20 mouse cellular contexts compared by ENCODE assay signal in genomic region chr11:7272543-7272942, GRCm38 (mm10). TPM values are rescaled to one million over a fixed set of nuclear protein-coding genes. Genes with fewer than 3 reads are reported as not detected.
DNase-seq lines count a peak whose midpoint lies in the region; ATAC-seq and TF ChIP-seq lines count a peak whose summit lies in the region.
"Had no signal": no experiment of that assay in that cellular context is flagged by ENCODE, and none has a peak within 500 bp of the region (broad histone marks: within the 10 kb centered on the region; RNA-seq: fewer than 3 reads in every experiment).

No protein-coding gene starts in this region.

- no peaks in the 10 kb centered on the region for H3K9me3 ChIP-seq in intestine, embryonic 14.5 days (ENCODE audit: control insufficient read depth, low read length)
- H3K9me3 ChIP-seq in intestine, postnatal 0 days (ENCODE audit: control insufficient read depth): no peaks in the 10 kb centered on the region
- H3K9me3 ChIP-seq in stomach, embryonic 14.5 days (ENCODE audit: control insufficient read depth, low read depth, low read length): no peaks in the 10 kb centered on the region
- H3K9me3 ChIP-seq in stomach, postnatal 0 days (ENCODE audit: control insufficient read depth, low read length): no peaks in the 10 kb centered on the region
- no peaks in the 10 kb centered on the region for H3K9me3 ChIP-seq in embryonic facial prominence, embryonic 15.5 days (replicated peaks)
- no peaks in the 10 kb centered on the region for H3K9me3 ChIP-seq in stomach, embryonic 16.5 days (replicated peaks; ENCODE audit: control insufficient read depth, low read length)
- H3K9me3 ChIP-seq: heart, embryonic 13.5 days; hindbrain, embryonic 12.5 days had no signal

- no peaks in the 10 kb centered on the region for H3K27me3 ChIP-seq in intestine, embryonic 14.5 days (replicated peaks; ENCODE audit: control insufficient read depth, insufficient read depth, low read length)
- H3K27me3 ChIP-seq in intestine, postnatal 0 days (replicated peaks; ENCODE audit: control insufficient read depth, insufficient read depth, low read length): no peaks in the 10 kb centered on the region
- no peaks in the 10 kb centered on the region for H3K27me3 ChIP-seq in stomach, embryonic 14.5 days (ENCODE audit: control insufficient read depth, insufficient read depth, low read length)
- no peaks in the 10 kb centered on the region for H3K27me3 ChIP-seq in stomach, postnatal 0 days (ENCODE audit: control insufficient read depth, insufficient read depth, low read length)
- no peaks in the 10 kb centered on the region for H3K27me3 ChIP-seq in embryonic facial prominence, embryonic 15.5 days
- H3K27me3 ChIP-seq in stomach, embryonic 16.5 days (ENCODE audit: control insufficient read depth, insufficient read depth, low read length): no peaks in the 10 kb centered on the region
- H3K27me3 ChIP-seq: heart, embryonic 13.5 days; hindbrain, embryonic 12.5 days had no signal

- WGBS in intestine, embryonic 14.5 days: 11% methylated on average over 3 of the region's 3 CpGs
- 26% methylated on average over 3 of the region's 3 CpGs for WGBS in intestine, postnatal 0 days
- WGBS in stomach, embryonic 14.5 days: 18% methylated on average over 3 of the region's 3 CpGs
- 19% methylated on average over 3 of the region's 3 CpGs for WGBS in stomach, postnatal 0 days
- WGBS in embryonic facial prominence, embryonic 15.5 days: 30% methylated on average over 3 of the region's 3 CpGs
- WGBS in stomach, embryonic 16.5 days: 14% methylated on average over 3 of the region's 3 CpGs

- TF ChIP-seq CTCF in intestine, postnatal 0 days (IDR thresholded peaks at IDR 0.05; ENCODE audit: low read depth): no peak
- TF ChIP-seq CTCF in stomach, postnatal 0 days (IDR thresholded peaks at IDR 0.05; ENCODE audit: low read depth): no peak
- no peak for TF ChIP-seq CTCF in left cerebral cortex, adult 2 months (IDR thresholded peaks at IDR 0.05)

- H3K4me2 ChIP-seq in intestine, embryonic 14.5 days (ENCODE audit: low read length): no peak overlapping the region
- H3K4me2 ChIP-seq in intestine, postnatal 0 days (replicated peaks; ENCODE audit: low read depth): no peak overlapping the region
- H3K4me2 ChIP-seq in stomach, embryonic 14.5 days (replicated peaks; ENCODE audit: low read depth, low read length): no peak overlapping the region
- H3K4me2 ChIP-seq in stomach, postnatal 0 days (replicated peaks; ENCODE audit: low read depth): no peak overlapping the region
- H3K4me2 ChIP-seq in embryonic facial prominence, embryonic 15.5 days (replicated peaks): no peak overlapping the region
- no peak overlapping the region for H3K4me2 ChIP-seq in stomach, embryonic 16.5 days (ENCODE audit: low read depth, low read length)
- H3K4me2 ChIP-seq: heart, embryonic 13.5 days; hindbrain, embryonic 12.5 days had no signal

- no peak for DNase-seq in intestine, embryonic 14.5 days (ENCODE audit: low spot score)
- DNase-seq in stomach, postnatal 0 days (ENCODE audit: low spot score): no peak
- DNase-seq in left cerebral cortex, adult 2 months (ENCODE audit: extremely low spot score in 1 of 2, low spot score in 2 of 2): no peak
- no peak for DNase-seq in frontal cortex, adult 2 months (ENCODE audit: extremely low spot score in 1 of 2, low spot score in 1 of 2)
- DNase-seq: adrenal gland, adult 2 months; adrenal gland, postnatal 25 days; cerebellum, adult 18-20 months; cerebellum, adult 9-11 months; cerebellum, postnatal 36 days; gastrocnemius, postnatal 10 days; heart, adult 2 months; heart, postnatal 36 days had no signal

- H3K4me3 ChIP-seq in intestine, embryonic 14.5 days (ENCODE audit: low read depth, low read length): no peak overlapping the region
- H3K4me3 ChIP-seq in intestine, postnatal 0 days (ENCODE audit: low read depth, low read length): no peak overlapping the region
- H3K4me3 ChIP-seq in stomach, embryonic 14.5 days (ENCODE audit: low read depth, low read length): no peak overlapping the region
- H3K4me3 ChIP-seq in stomach, postnatal 0 days (ENCODE audit: low read depth, low read length): no peak overlapping the region
- H3K4me3 ChIP-seq in embryonic facial prominence, embryonic 15.5 days (replicated peaks): no peak overlapping the region
- no peak overlapping the region for H3K4me3 ChIP-seq in stomach, embryonic 16.5 days (replicated peaks; ENCODE audit: low read length)
- H3K4me3 ChIP-seq in left cerebral cortex, adult 2 months: no peak overlapping the region
- H3K4me3 ChIP-seq: heart, adult 2 months; heart, embryonic 13.5 days; hindbrain, embryonic 12.5 days had no signal

- H3K9ac ChIP-seq in intestine, embryonic 14.5 days (ENCODE audit: low read length): no peak overlapping the region
- no peak overlapping the region for H3K9ac ChIP-seq in intestine, postnatal 0 days (ENCODE audit: low read depth, low read length)
- H3K9ac ChIP-seq in stomach, embryonic 14.5 days (replicated peaks; ENCODE audit: low read depth, low read length): no peak overlapping the region
- no peak overlapping the region for H3K9ac ChIP-seq in stomach, postnatal 0 days (ENCODE audit: low read length)
- no peak overlapping the region for H3K9ac ChIP-seq in embryonic facial prominence, embryonic 15.5 days
- no peak overlapping the region for H3K9ac ChIP-seq in stomach, embryonic 16.5 days (ENCODE audit: low read length)
- H3K9ac ChIP-seq: heart, embryonic 13.5 days; hindbrain, embryonic 12.5 days had no signal

- peak overlapping the region; percentile 27; the same call in 1 of the 2 replicates for H3K27ac ChIP-seq in intestine, embryonic 14.5 days (ENCODE audit: low read depth)
- no peak overlapping the region for H3K27ac ChIP-seq in intestine, postnatal 0 days (ENCODE audit: low read depth, low read length)
- H3K27ac ChIP-seq in stomach, embryonic 14.5 days (ENCODE audit: low read length): peak overlapping the region; percentile 57; the same call in 1 of the 2 replicates
- H3K27ac ChIP-seq in stomach, postnatal 0 days (replicated peaks): no peak overlapping the region
- H3K27ac ChIP-seq in embryonic facial prominence, embryonic 15.5 days (replicated peaks): peak overlapping the region; percentile 34
- 0 out of 2 replicates have a peak overlapping the region, but pooled peaks have one; percentile 32 for H3K27ac ChIP-seq in stomach, embryonic 16.5 days (ENCODE audit: low read length)
- H3K27ac ChIP-seq in left cerebral cortex, adult 2 months: no peak overlapping the region
- H3K27ac ChIP-seq: heart, adult 2 months; heart, embryonic 13.5 days; hindbrain, embryonic 12.5 days had no signal

- H3K4me1 ChIP-seq in intestine, embryonic 14.5 days (replicated peaks; ENCODE audit: control insufficient read depth, insufficient read depth, low read length): peaks cover 10% of the 10 kb centered on the region; the same call in 1 of the 2 replicates
- H3K4me1 ChIP-seq in intestine, postnatal 0 days (replicated peaks; ENCODE audit: control insufficient read depth, insufficient read depth, low read length): no peaks in the 10 kb centered on the region
- H3K4me1 ChIP-seq in stomach, embryonic 14.5 days (ENCODE audit: control insufficient read depth, insufficient read depth, low read length): peaks cover 7% of the 10 kb centered on the region; the same call in 1 of the 2 replicates
- H3K4me1 ChIP-seq in stomach, postnatal 0 days (replicated peaks; ENCODE audit: control insufficient read depth, insufficient read depth): no peaks in the 10 kb centered on the region
- H3K4me1 ChIP-seq in embryonic facial prominence, embryonic 15.5 days: peaks cover 8% of the 10 kb centered on the region; the same call in 1 of the 2 replicates
- peaks cover 4% of the 10 kb centered on the region; the same call in 1 of the 2 replicates for H3K4me1 ChIP-seq in stomach, embryonic 16.5 days (ENCODE audit: control insufficient read depth, insufficient read depth, low read length)
- H3K4me1 ChIP-seq: hindbrain, embryonic 12.5 days had no signal

- intact Hi-C loops in left cerebral cortex, adult 2 months (cut with DNase I): no loop called here

- H3K36me3 ChIP-seq in intestine, embryonic 14.5 days (ENCODE audit: control insufficient read depth, insufficient read depth, low read length): no peaks in the 10 kb centered on the region
- H3K36me3 ChIP-seq in intestine, postnatal 0 days (ENCODE audit: control insufficient read depth, insufficient read depth): no peaks in the 10 kb centered on the region
- no peaks in the 10 kb centered on the region for H3K36me3 ChIP-seq in stomach, embryonic 14.5 days (ENCODE audit: control insufficient read depth, insufficient read depth, low read length)
- no peaks in the 10 kb centered on the region for H3K36me3 ChIP-seq in stomach, postnatal 0 days (ENCODE audit: control insufficient read depth, insufficient read depth, low read length)
- no peaks in the 10 kb centered on the region for H3K36me3 ChIP-seq in embryonic facial prominence, embryonic 15.5 days
- H3K36me3 ChIP-seq in stomach, embryonic 16.5 days (ENCODE audit: control insufficient read depth, insufficient read depth, low read length): no peaks in the 10 kb centered on the region
- H3K36me3 ChIP-seq: heart, embryonic 13.5 days; hindbrain, embryonic 12.5 days had no signal

- no peak for ATAC-seq in intestine, embryonic 14.5 days (replicated peaks; ENCODE audit: low FRiP score, low TSS enrichment, low read depth)
- no peak for ATAC-seq in intestine, postnatal 0 days
- ATAC-seq in stomach, embryonic 14.5 days (ENCODE audit: insufficient number of reproducible peaks, insufficient read depth, low FRiP score, low read depth): peak; percentile 85; the same call in 1 of the 2 replicates
- no peak for ATAC-seq in stomach, postnatal 0 days (ENCODE audit: low FRiP score, low TSS enrichment)
- ATAC-seq in embryonic facial prominence, embryonic 15.5 days (ENCODE audit: insufficient number of reproducible peaks, low FRiP score, low TSS enrichment, low read depth): no peak
- peak; percentile 74 for ATAC-seq in stomach, embryonic 16.5 days (ENCODE audit: insufficient read depth, low FRiP score)
- ATAC-seq: forebrain, embryonic 14.5 days; hindbrain, embryonic 16.5 days had no signal

- TF ChIP-seq EP300 in stomach, postnatal 0 days (optimal IDR thresholded peaks at IDR 0.05): no peak

RNA-seq across cellular contexts. Expression of gene Igfbp3, which starts 58.8 kb away (rescaled TPM):
- 49.4 and 49.5 TPM in 2 replicates for polyA plus RNA-seq in intestine, embryonic 14.5 days (2014; fragmentation: Nextera tagmentation; extraction: Ambion mirVana)
- 52.7 and 57.1 TPM in 2 replicates for polyA plus RNA-seq in intestine, postnatal 0 days (2015; fragmentation: Nextera tagmentation; extraction: Ambion mirVana)
- polyA plus RNA-seq in stomach, embryonic 14.5 days (2014; fragmentation: Nextera tagmentation; extraction: Ambion mirVana): 49.9 and 62.0 TPM in 2 replicates
- 46.0 and 50.6 TPM in 2 replicates for polyA plus RNA-seq in stomach, postnatal 0 days (2015; fragmentation: Nextera tagmentation; extraction: Ambion mirVana)
- polyA plus RNA-seq in embryonic facial prominence, embryonic 15.5 days (2015; fragmentation: Nextera tagmentation; extraction: Ambion mirVana): 194 and 212 TPM in 2 replicates
- polyA plus RNA-seq in stomach, embryonic 16.5 days (2015; fragmentation: Nextera tagmentation; extraction: Ambion mirVana): 41.4 and 50.8 TPM in 2 replicates
- total RNA-seq in left cerebral cortex, adult 2 months (2021): 1 to 10 TPM; 7.2 to 9.0 TPM
- polyA plus RNA-seq in frontal cortex, adult 2 months (2012; rRNA removed): 12.6 and 13.9 TPM in 2 replicates

Comparison
In these comparisons a context has a peak if more than half of its experiments do, and no peak if none do; other contexts are left out.
1. ATAC-seq: peak in stomach, embryonic 14.5 days (single experiment) and stomach, embryonic 16.5 days (single experiment); none in intestine, embryonic 14.5 days (single experiment), intestine, postnatal 0 days (single experiment), stomach, postnatal 0 days (single experiment) and embryonic facial prominence, embryonic 15.5 days (single experiment).
2. H3K27ac ChIP-seq: peak in intestine, embryonic 14.5 days (single experiment), stomach, embryonic 14.5 days (single experiment), embryonic facial prominence, embryonic 15.5 days (single experiment) and stomach, embryonic 16.5 days (single experiment); none in intestine, postnatal 0 days (single experiment), stomach, postnatal 0 days (single experiment) and left cerebral cortex, adult 2 months (single experiment).